Mouse (Mus musculus): ENCODE results near the gene Spin1. TPM values are rescaled to one million over a fixed set of nuclear protein-coding genes. Genes with fewer than 3 reads are reported as not detected.

Gene Spin1
- polyA plus RNA-seq, 1 experiment from 2014 or later = 117 TPM

DNA sequence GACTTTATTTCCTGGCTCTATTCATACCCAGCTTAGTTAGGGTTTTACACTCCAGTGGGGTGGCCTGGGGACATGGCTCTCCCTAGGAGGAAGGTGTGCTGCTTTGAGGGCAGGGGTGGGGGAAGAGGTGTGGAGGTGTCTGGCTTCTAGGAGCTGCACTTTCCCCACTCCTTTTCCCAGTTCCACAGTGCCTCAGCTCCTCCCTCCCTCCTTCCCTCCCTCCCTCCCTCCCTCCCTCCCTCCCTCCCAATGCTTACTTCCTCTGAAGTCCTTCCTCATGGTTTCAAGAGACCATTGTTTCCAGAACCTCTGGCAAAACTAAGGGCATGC, 37.0 kb downstream of the Spin1 start:
- DNase-seq (ENCODE audit: low spot score) = no peak
- no peak overlapping the region for H3K9ac ChIP-seq (ENCODE audit: low read length)
- no peaks in the 10 kb centered on the region for H3K4me1 ChIP-seq (ENCODE audit: control insufficient read depth, insufficient read depth, low read length)
- H3K4me2 ChIP-seq (ENCODE audit: low read depth) = no peak overlapping the region
- no peaks in the 10 kb centered on the region for H3K27me3 ChIP-seq (ENCODE audit: control insufficient read depth, insufficient read depth, low read length)
- no peaks in the 10 kb centered on the region; the same call in 1 of the 2 replicates for H3K36me3 ChIP-seq (ENCODE audit: control insufficient read depth, insufficient read depth, low read length)
- ATAC-seq (ENCODE audit: insufficient read depth, low FRiP score, low TSS enrichment) = no peak
- H3K9me3 ChIP-seq (ENCODE audit: control insufficient read depth, low read length) = no peaks in the 10 kb centered on the region
- no peak overlapping the region for H3K27ac ChIP-seq (ENCODE audit: low read depth, low read length)
- no peak overlapping the region for H3K4me3 ChIP-seq (ENCODE audit: low read depth, low read length)

DNA sequence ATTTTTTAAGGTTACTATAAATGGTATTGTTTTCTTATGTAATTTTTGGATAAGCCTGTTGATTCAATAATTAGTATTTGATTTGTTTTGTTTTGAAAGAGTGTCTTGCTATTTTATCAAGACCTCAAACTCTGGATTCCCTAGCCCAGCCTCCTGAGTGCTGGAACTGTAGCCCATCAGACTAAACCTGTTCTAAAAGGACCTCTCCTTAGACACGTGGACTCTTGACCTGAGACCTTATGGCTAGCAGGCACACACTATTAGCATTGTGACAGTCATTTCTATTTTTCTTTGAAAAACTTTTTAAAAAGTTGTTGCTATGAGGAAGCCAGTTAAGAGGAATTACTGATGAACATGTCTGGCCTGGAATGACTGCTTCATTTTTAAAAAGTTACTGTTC, 46.4 kb downstream of the Spin1 start:
- 89% methylated on average over 1 of the region's 1 CpGs for WGBS
- Histone ChIP-seq H3K27me3 (ENCODE audit: control insufficient read depth, insufficient read depth, low read length) (no peaks in the 10 kb centered on the region), H3K4me2 (ENCODE audit: low read depth) (no peak overlapping the region), H3K36me3 (ENCODE audit: control insufficient read depth, insufficient read depth, low read length) (peaks cover 7% of the 10 kb centered on the region; the same call in 1 of the 2 replicates), H3K27ac (ENCODE audit: low read depth, low read length) (no peak overlapping the region), H3K4me3 (ENCODE audit: low read depth, low read length) (no peak overlapping the region), H3K9ac (ENCODE audit: low read length) (no peak overlapping the region), H3K4me1 (ENCODE audit: control insufficient read depth, insufficient read depth, low read length) (no peaks in the 10 kb centered on the region), H3K9me3 (ENCODE audit: control insufficient read depth, low read length) (no peaks in the 10 kb centered on the region)
- DNase-seq (ENCODE audit: low spot score) = no peak
- no peak for ATAC-seq (ENCODE audit: insufficient read depth, low FRiP score, low TSS enrichment)

DNA sequence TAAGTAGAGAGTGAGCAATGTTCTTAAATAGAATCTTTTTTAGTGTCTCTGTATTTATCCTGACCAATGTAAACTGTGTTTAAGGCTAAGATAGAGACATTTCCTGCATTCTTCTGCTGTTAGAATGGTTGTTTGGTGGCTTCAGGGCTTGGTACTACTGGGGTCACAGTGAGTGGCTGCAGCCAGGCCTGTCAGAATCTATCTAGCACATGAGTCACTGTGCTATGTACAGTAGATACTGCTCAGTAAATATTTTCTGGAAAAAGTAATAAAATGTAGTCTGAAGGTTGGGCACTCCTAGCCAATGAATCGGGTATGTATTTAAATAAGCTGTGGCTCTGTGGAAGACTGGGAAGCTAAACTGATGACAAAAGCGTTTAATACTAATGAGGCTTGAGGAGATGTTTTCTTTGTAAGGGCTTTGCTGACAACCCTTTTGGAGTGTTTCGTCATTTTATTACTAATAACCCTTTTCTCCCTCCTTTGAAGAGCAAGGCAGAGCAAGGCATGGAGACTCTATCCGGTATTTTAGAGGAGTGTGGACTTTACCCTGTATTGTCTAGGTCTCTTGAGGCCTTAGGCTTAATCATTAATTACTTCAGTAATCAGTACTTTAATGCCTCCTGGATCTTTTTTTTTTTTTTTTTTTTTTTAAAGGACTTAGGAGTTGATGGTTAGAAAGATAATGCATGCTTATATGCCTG, 52.4 kb downstream of the Spin1 start:
- H3K9me3 ChIP-seq (ENCODE audit: control insufficient read depth, low read length) = no peaks in the 10 kb centered on the region
- ATAC-seq (ENCODE audit: insufficient read depth, low FRiP score, low TSS enrichment) (no peak), DNase-seq (ENCODE audit: low spot score) (no peak)
- no peak overlapping the region for H3K4me2 ChIP-seq (ENCODE audit: low read depth)
- H3K36me3 ChIP-seq (ENCODE audit: control insufficient read depth, insufficient read depth, low read length) = peaks cover 5% of the 10 kb centered on the region
- WGBS = 90% methylated on average over 4 of the region's 4 CpGs
- H3K4me1 ChIP-seq (ENCODE audit: control insufficient read depth, insufficient read depth, low read length) = no peaks in the 10 kb centered on the region
- no peak overlapping the region for H3K27ac ChIP-seq (ENCODE audit: low read depth, low read length)
- no peak overlapping the region for H3K9ac ChIP-seq (ENCODE audit: low read length)
- no peaks in the 10 kb centered on the region for H3K27me3 ChIP-seq (ENCODE audit: control insufficient read depth, insufficient read depth, low read length)
- H3K4me3 ChIP-seq (ENCODE audit: low read depth, low read length) = no peak overlapping the region

DNA sequence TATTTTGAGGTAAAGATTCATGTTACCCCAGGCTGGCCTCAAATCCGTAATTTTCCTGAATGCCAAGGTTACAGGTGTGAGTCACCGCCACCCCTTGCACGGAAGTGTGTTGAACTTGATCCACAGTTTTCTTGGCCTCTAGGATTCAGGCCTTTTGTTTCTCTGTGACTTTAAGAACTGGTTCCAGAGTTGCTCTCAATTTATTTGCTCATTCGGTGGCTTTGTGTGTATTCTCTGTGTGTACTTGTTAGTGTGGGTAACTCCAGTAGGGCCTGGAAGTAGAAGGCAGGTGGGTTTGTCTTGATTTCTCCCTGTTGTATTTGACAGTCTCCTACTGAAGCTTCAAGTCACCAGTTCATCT, 53.0 kb downstream of the Spin1 start:
- peaks cover 8% of the 10 kb centered on the region for H3K36me3 ChIP-seq (ENCODE audit: control insufficient read depth, insufficient read depth, low read length)
- DNase-seq (ENCODE audit: low spot score) = no peak

DNA sequence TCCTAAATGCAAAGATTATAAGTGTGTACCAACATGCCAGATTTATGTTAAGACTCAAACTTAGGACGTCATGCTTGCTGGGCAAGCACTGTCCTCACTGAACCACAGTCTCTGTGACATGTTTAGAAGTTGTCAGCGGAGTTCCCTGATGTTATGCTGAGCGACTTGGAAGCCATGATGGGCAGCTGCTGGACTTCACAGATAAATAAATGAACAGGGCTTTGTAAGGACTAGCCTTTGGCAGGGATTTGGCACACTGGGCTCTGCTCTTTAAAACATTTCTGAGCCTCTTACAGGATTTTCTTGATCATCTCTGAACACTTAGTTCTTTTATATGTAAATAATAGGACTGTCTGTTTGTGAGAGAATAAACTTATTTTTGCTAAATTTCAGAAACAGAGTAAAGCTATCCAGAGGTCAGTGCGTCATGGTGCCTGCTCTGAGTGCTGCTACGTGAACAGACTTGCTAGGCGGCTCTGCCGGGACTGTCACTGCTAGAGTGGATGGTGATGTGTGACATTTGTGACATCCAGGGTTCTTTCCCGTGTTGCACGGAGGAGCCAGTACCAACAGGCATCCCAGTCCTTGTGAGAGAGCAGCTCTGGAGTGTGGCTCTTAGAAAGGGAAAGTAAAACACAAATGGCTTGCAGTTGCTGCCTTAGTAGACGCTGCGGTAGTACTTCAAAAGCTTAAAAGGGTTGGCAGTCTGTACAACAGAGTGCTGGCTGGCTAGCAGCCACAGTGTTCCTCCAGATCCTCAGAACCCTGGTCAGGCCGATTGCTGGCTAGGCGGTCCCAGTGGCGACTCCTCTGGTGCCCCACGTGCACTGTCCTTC, 54.7 kb downstream of the Spin1 start:
- no peak overlapping the region for H3K27ac ChIP-seq (ENCODE audit: low read depth, low read length)
- DNase-seq (ENCODE audit: low spot score) (no peak), ATAC-seq (ENCODE audit: insufficient read depth, low FRiP score, low TSS enrichment) (no peak)
- WGBS = 94% methylated on average over 15 of the region's 15 CpGs
- no peak overlapping the region for H3K4me3 ChIP-seq (ENCODE audit: low read depth, low read length)
- no peak overlapping the region for H3K4me2 ChIP-seq (ENCODE audit: low read depth)
- no peaks in the 10 kb centered on the region for H3K9me3 ChIP-seq (ENCODE audit: control insufficient read depth, low read length)
- no peak overlapping the region for H3K9ac ChIP-seq (ENCODE audit: low read length)
- peaks cover 5% of the 10 kb centered on the region for H3K36me3 ChIP-seq (ENCODE audit: control insufficient read depth, insufficient read depth, low read length)
- H3K4me1 ChIP-seq (ENCODE audit: control insufficient read depth, insufficient read depth, low read length) = no peaks in the 10 kb centered on the region
- H3K27me3 ChIP-seq (ENCODE audit: control insufficient read depth, insufficient read depth, low read length) = no peaks in the 10 kb centered on the region

More for the DNA sequence above, 53.0 kb downstream of the Spin1 start:
- 95% methylated on average over 4 of the region's 4 CpGs for WGBS
- no peak for ATAC-seq (ENCODE audit: insufficient read depth, low FRiP score, low TSS enrichment)
- no peak overlapping the region for H3K27ac ChIP-seq (ENCODE audit: low read depth, low read length)
- H3K4me2 ChIP-seq (ENCODE audit: low read depth) = no peak overlapping the region
- no peaks in the 10 kb centered on the region for H3K27me3 ChIP-seq (ENCODE audit: control insufficient read depth, insufficient read depth, low read length)
- no peaks in the 10 kb centered on the region for H3K9me3 ChIP-seq (ENCODE audit: control insufficient read depth, low read length)
- H3K9ac ChIP-seq (ENCODE audit: low read length) = no peak overlapping the region
- H3K4me3 ChIP-seq (ENCODE audit: low read depth, low read length) = no peak overlapping the region
- no peaks in the 10 kb centered on the region for H3K4me1 ChIP-seq (ENCODE audit: control insufficient read depth, insufficient read depth, low read length)

DNA sequence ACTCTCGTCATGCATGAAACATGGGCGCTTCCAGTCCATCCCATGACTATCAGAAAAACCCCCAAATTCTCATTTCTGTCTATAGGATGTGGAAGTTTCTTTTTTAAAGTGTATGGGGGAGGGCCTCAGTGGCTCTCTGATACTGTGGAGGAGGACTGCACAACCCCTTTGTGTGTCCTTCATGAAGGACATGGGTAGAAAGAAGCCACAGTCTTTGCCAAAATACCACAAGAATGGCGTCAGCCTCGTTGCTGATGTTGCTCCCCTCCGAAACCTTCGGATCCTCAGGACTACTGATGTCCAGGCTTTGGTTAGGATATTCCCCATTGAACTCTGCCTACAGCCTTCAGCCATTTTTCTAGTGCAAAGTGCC, 55.3 kb downstream of the Spin1 start:
- H3K9me3 ChIP-seq (ENCODE audit: control insufficient read depth, low read length) = no peaks in the 10 kb centered on the region
- no peak overlapping the region for H3K9ac ChIP-seq (ENCODE audit: low read length)
- DNase-seq (ENCODE audit: low spot score) (no peak), ATAC-seq (ENCODE audit: insufficient read depth, low FRiP score, low TSS enrichment) (no peak)
- H3K27me3 ChIP-seq (ENCODE audit: control insufficient read depth, insufficient read depth, low read length) = no peaks in the 10 kb centered on the region
- H3K36me3 ChIP-seq (ENCODE audit: control insufficient read depth, insufficient read depth, low read length) = peaks cover 4% of the 10 kb centered on the region
- H3K27ac ChIP-seq (ENCODE audit: low read depth, low read length) = no peak overlapping the region
- no peak overlapping the region for H3K4me2 ChIP-seq (ENCODE audit: low read depth)
- WGBS = 97% methylated on average over 6 of the region's 6 CpGs
- no peak overlapping the region for H3K4me3 ChIP-seq (ENCODE audit: low read depth, low read length)
- H3K4me1 ChIP-seq (ENCODE audit: control insufficient read depth, insufficient read depth, low read length) = no peaks in the 10 kb centered on the region

DNA sequence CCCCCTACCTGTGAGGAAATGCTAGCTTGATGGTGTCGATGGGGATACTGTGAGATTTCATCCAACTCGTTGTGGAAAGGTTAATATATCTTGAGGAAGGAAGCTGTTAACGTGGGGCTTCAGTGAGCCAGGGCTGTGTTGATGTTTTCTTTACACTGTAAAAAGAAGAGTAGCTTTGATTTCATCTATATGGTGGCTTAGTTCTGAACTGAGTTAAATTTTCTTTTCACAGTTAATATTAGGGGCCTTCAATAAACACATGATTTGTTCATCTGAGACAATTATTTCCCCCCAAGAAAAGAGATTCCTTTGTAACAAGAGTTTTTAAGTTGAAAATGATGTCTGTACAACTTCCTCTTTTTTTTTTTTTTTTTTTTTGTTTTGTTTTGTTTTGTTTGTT, 56.6 kb downstream of the Spin1 start:
- no peaks in the 10 kb centered on the region for H3K9me3 ChIP-seq (ENCODE audit: control insufficient read depth, low read length)
- ATAC-seq (ENCODE audit: insufficient read depth, low FRiP score, low TSS enrichment) = no peak
- H3K4me1 ChIP-seq (ENCODE audit: control insufficient read depth, insufficient read depth, low read length) = no peaks in the 10 kb centered on the region
- DNase-seq (ENCODE audit: low spot score) = no peak
- H3K4me3 ChIP-seq (ENCODE audit: low read depth, low read length) = no peak overlapping the region
- no peak overlapping the region for H3K27ac ChIP-seq (ENCODE audit: low read depth, low read length)
- 88% methylated on average over 3 of the region's 3 CpGs for WGBS
- no peak overlapping the region for H3K9ac ChIP-seq (ENCODE audit: low read length)
- peaks cover 4% of the 10 kb centered on the region for H3K36me3 ChIP-seq (ENCODE audit: control insufficient read depth, insufficient read depth, low read length)
- no peaks in the 10 kb centered on the region for H3K27me3 ChIP-seq (ENCODE audit: control insufficient read depth, insufficient read depth, low read length)
- no peak overlapping the region for H3K4me2 ChIP-seq (ENCODE audit: low read depth)

DNA sequence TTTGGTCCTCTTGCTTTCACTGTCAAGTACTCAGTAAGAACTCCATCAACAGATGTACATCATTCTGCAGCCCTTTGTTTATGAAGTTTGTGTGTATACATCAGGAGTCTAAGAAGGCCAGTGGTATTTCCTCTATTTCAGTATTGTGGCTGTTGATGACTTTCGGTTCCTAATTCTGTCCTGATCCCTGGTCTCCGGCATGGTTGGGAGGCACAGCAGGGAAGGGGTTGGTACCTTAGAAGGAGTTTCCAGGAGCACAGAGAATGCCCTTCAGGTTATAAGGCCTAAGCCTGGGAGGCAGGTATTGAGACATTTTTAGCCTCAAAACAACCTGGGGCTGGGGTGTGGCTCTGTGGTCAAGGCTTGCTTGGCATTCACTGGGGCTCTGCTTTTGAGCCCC, 61.0 kb downstream of the Spin1 start:
- H3K27ac ChIP-seq (ENCODE audit: low read depth, low read length) = no peak overlapping the region
- peaks cover 2% of the 10 kb centered on the region; the same call in 1 of the 2 replicates for H3K36me3 ChIP-seq (ENCODE audit: control insufficient read depth, insufficient read depth, low read length)

DNA sequence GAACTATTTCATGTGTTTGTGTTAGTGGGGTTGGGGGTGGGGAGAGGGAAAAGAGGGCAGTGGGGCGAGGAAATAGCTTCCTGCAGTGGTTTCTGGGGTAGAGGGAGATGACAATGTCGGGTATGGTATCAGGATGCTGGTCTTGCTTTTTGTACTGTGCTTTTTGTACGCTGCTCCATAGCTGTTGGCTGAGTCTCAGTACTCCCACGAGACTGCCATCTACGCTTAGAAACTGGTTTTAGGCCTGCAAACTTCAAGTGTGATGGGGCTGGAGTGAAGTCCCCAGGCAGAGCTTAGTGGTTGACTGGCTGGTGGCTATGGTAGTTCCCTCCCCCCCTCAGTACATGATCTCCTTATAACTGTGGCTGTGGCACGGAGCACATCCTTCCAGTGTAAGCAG, 61.6 kb downstream of the Spin1 start:
- Histone ChIP-seq H3K36me3 (ENCODE audit: control insufficient read depth, insufficient read depth, low read length) (peaks cover 2% of the 10 kb centered on the region; the same call in 1 of the 2 replicates), H3K4me2 (ENCODE audit: low read depth) (no peak overlapping the region), H3K9ac (ENCODE audit: low read length) (no peak overlapping the region), H3K4me3 (ENCODE audit: low read depth, low read length) (no peak overlapping the region), H3K27me3 (ENCODE audit: control insufficient read depth, insufficient read depth, low read length) (no peaks in the 10 kb centered on the region), H3K9me3 (ENCODE audit: control insufficient read depth, low read length) (no peaks in the 10 kb centered on the region), H3K4me1 (ENCODE audit: control insufficient read depth, insufficient read depth, low read length) (no peaks in the 10 kb centered on the region), H3K27ac (ENCODE audit: low read depth, low read length) (no peak overlapping the region)
- ATAC-seq (ENCODE audit: insufficient read depth, low FRiP score, low TSS enrichment) (no peak), DNase-seq (ENCODE audit: low spot score) (no peak)
- 87% methylated on average over 6 of the region's 6 CpGs for WGBS

More for the DNA sequence above, 61.0 kb downstream of the Spin1 start:
- Histone ChIP-seq H3K27me3 (ENCODE audit: control insufficient read depth, insufficient read depth, low read length) (no peaks in the 10 kb centered on the region), H3K4me1 (ENCODE audit: control insufficient read depth, insufficient read depth, low read length) (no peaks in the 10 kb centered on the region), H3K4me3 (ENCODE audit: low read depth, low read length) (no peak overlapping the region), H3K4me2 (ENCODE audit: low read depth) (no peak overlapping the region), H3K9me3 (ENCODE audit: control insufficient read depth, low read length) (no peaks in the 10 kb centered on the region), H3K9ac (ENCODE audit: low read length) (no peak overlapping the region)
- DNase-seq (ENCODE audit: low spot score) = no peak
- WGBS = 89% methylated on average over 2 of the region's 2 CpGs
- no peak for ATAC-seq (ENCODE audit: insufficient read depth, low FRiP score, low TSS enrichment)

All from neural tube, embryonic 11.5 days (tissue).